Mouse (Mus musculus) embryonic fibroblast, embryonic 13.5 days (primary cell): Measurements from ENCODE around the gene Rab1a.

Experiments used
- CTCF ChIP-seq: IDR thresholded peaks from 2 replicates; pipeline ENCODE4 v1.5.1; 2011; ENCODE audit warnings: mild to moderate bottlenecking, control low read depth, low read length, moderate library complexity, borderline replicate concordance; ENCODE audit not compliant: insufficient read depth
- POLR2A ChIP-seq: IDR thresholded peaks from 2 replicates; pipeline ENCODE4 v1.6.1; 2011; ENCODE audit warnings: low read depth, mild to moderate bottlenecking, control low read depth, low read length, moderate library complexity

DNA sequence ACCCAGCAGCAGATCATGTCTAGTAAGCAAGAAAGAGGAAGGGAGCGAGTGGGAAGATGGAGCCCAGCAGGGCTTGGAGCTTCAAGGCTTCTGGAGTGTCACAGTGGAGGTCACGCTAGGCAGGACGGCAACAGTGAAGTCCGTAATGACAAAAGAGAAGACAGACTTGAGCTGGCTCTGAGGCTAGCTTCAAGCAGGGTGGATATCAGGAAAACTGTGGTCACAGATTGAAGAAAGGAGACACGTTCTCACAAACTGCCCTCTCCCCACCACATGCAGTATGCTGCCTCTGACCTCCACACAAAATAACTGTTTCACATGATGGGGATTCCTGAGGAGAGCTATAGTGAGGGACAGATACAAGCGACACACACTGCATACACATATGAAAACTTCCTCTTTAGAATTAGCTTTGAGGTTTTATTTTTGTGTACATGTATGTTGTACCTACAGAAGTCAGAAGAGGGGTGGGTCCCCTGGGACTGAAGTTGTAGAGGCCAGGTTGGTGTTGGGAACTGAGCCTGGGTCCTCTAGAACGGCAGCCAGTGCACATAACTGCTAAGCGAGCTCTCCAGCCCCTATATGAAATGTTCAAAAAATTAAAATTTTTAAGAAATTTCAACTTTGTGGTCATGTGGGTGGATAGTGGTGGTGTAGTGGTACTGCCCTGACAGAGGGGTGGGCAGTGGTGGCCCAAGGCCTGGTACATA, 46.1 kb downstream of the Rab1a start:
- TF ChIP-seq CTCF (no peak), POLR2A (no peak)
